ENCODE assay signal across 9 mouse cellular contexts in genomic region chr17:81402636-81403035, GRCm38 (mm10). TPM values are rescaled to one million over a fixed set of nuclear protein-coding genes. Genes with fewer than 3 reads are reported as not detected.
DNase-seq lines count a peak whose midpoint lies in the region; ATAC-seq and TF ChIP-seq lines count a peak whose summit lies in the region.
"Had no signal": no experiment of that assay in that cellular context is flagged by ENCODE, and none has a peak within 500 bp of the region (broad histone marks: within the 10 kb centered on the region; RNA-seq: fewer than 3 reads in every experiment).

No protein-coding gene starts in this region.

- no peak overlapping the region for H3K27ac ChIP-seq in embryonic facial prominence, embryonic 14.5 days (replicated peaks; ENCODE audit: low read depth, low read length)
- H3K27ac ChIP-seq in embryonic facial prominence, embryonic 10.5 days (replicated peaks) = no peak overlapping the region

- H3K4me3 ChIP-seq in embryonic facial prominence, embryonic 14.5 days (ENCODE audit: low read depth, low read length) = no peak overlapping the region
- H3K4me3 ChIP-seq in embryonic facial prominence, embryonic 10.5 days = no peak overlapping the region
- no peak overlapping the region for H3K4me3 ChIP-seq in myocyte

- H3K9ac ChIP-seq in embryonic facial prominence, embryonic 14.5 days (ENCODE audit: low read depth, low read length) = no peak overlapping the region

- DNase-seq in embryonic facial prominence, embryonic 14.5 days (ENCODE audit: low spot score) = peak; percentile 20
- no peak for DNase-seq in embryonic facial prominence, embryonic 10.5 days (ENCODE audit: low spot score)
- peak; percentile 6 for DNase-seq in 3134 (ENCODE audit: extremely low read depth, insufficient read length, low spot score)
- peak; percentile 57 for DNase-seq in cerebellum, adult 9-11 months
- peak; percentile 77 to 80 for DNase-seq in heart, postnatal 36 days
- no peak for DNase-seq in c-Kit-positive CD71-positive TER-119-positive erythroid progenitor cells, embryonic 14.5 days (ENCODE audit: low spot score)
- no peak for DNase-seq in thymus, postnatal 0 days (ENCODE audit: low spot score)

- no peaks in the 10 kb centered on the region for H3K9me3 ChIP-seq in embryonic facial prominence, embryonic 14.5 days (ENCODE audit: control insufficient read depth, low read length)
- H3K9me3 ChIP-seq in embryonic facial prominence, embryonic 10.5 days = no peaks in the 10 kb centered on the region

- intact Hi-C loops in heart, postnatal 36 days (cut with DNase I) = no loop called here

- TF ChIP-seq POLR2A in myocyte (IDR thresholded peaks at IDR 0.05; ENCODE audit: insufficient read length, low read depth) = no peak

- WGBS in embryonic facial prominence, embryonic 14.5 days = 64% methylated on average over 2 of the region's 2 CpGs
- 74% methylated on average over 2 of the region's 2 CpGs for WGBS in embryonic facial prominence, embryonic 10.5 days

- no peaks in the 10 kb centered on the region for H3K27me3 ChIP-seq in embryonic facial prominence, embryonic 14.5 days (replicated peaks; ENCODE audit: control insufficient read depth, insufficient read depth, low read length)
- no peaks in the 10 kb centered on the region for H3K27me3 ChIP-seq in embryonic facial prominence, embryonic 10.5 days (replicated peaks; ENCODE audit: low read depth, poor library complexity, severe bottlenecking)
- no peaks in the 10 kb centered on the region for H3K27me3 ChIP-seq in myocyte (ENCODE audit: control insufficient read depth, insufficient read depth, insufficient read length)

- peaks cover 3% of the 10 kb centered on the region; the same call in 1 of the 2 replicates for H3K36me3 ChIP-seq in embryonic facial prominence, embryonic 14.5 days (ENCODE audit: control insufficient read depth, insufficient read depth, low read length)
- no peaks in the 10 kb centered on the region; the same call in 1 of the 2 replicates for H3K36me3 ChIP-seq in embryonic facial prominence, embryonic 10.5 days (replicated peaks)
- no peaks in the 10 kb centered on the region for H3K36me3 ChIP-seq in myocyte (ENCODE audit: control insufficient read depth, insufficient read depth)

- no peak overlapping the region for H3K4me2 ChIP-seq in embryonic facial prominence, embryonic 14.5 days (ENCODE audit: low read depth, low read length)
- peak overlapping the region; percentile 13 for H3K4me2 ChIP-seq in myocyte (ENCODE audit: low read depth)

- no peak for ATAC-seq in embryonic facial prominence, embryonic 14.5 days (ENCODE audit: low read depth)

- no peak overlapping the region for H3ac ChIP-seq in myocyte (ENCODE audit: control insufficient read depth, insufficient read length)

- H3K4me1 ChIP-seq in embryonic facial prominence, embryonic 14.5 days (ENCODE audit: control insufficient read depth, insufficient read depth, low read length) = no peaks in the 10 kb centered on the region
- 0 out of 2 replicates have a peak, but pooled peaks cover 4% of the 10 kb centered on the region for H3K4me1 ChIP-seq in embryonic facial prominence, embryonic 10.5 days

- no peaks in the 10 kb centered on the region for H3K79me2 ChIP-seq in myocyte (ENCODE audit: control insufficient read depth, insufficient read depth)

TF ChIP-seq in myocyte, 11 proteins besides CTCF, POLR2A, EP300 and RAD21:
- no peak for TF ChIP-seq USF1 (IDR thresholded peaks at IDR 0.05; ENCODE audit: low read depth)
- TF ChIP-seq MYOG (IDR thresholded peaks at IDR 0.05; ENCODE audit: control insufficient read depth in 1 of 3, insufficient read depth in 1 of 3, insufficient read length in 2 of 3, low read depth in 2 of 3) = peak in 1 of 3 experiments; percentile 9
- peak; percentile 38 for TF ChIP-seq MAX (IDR thresholded peaks at IDR 0.05; ENCODE audit: low read depth)

RNA-seq across cellular contexts. Expression of gene Gm11096, which starts 38.9 kb away (rescaled TPM):
- polyA plus RNA-seq in embryonic facial prominence, embryonic 14.5 days (2014; fragmentation: Nextera tagmentation; extraction: Ambion mirVana) = not detected in 2 replicates
- polyA plus RNA-seq in embryonic facial prominence, embryonic 10.5 days (2016; fragmentation: Nextera tagmentation; extraction: Ambion mirVana) = not detected in 2 replicates
- not detected for total RNA-seq in heart, postnatal 36 days (2021)
- polyA plus RNA-seq in myocyte (2012; fragmentation: generic; extraction: Trizol) = not detected
- not detected in 2 replicates for polyA plus RNA-seq in thymus, postnatal 0 days (2015; fragmentation: Nextera tagmentation; extraction: Ambion mirVana)
- total RNA-seq: left cerebral cortex, postnatal 10 days had no signal

Comparison
In these comparisons a context has a peak if more than half of its experiments do, and no peak if none do; other contexts are left out.
1. DNase-seq: peak in embryonic facial prominence, embryonic 14.5 days (single experiment), 3134 (single experiment), cerebellum, adult 9-11 months (single experiment) and heart, postnatal 36 days (2 of 2); none in embryonic facial prominence, embryonic 10.5 days (single experiment), c-Kit-positive CD71-positive TER-119-positive erythroid progenitor cells, embryonic 14.5 days (single experiment) and thymus, postnatal 0 days (single experiment).